Mouse (Mus musculus): ENCODE results near the gene Ugt1a6a. TPM values are rescaled to one million over a fixed set of nuclear protein-coding genes. Genes with fewer than 3 reads are reported as not detected.

The Ugt1a6a gene
- polyA plus RNA-seq, 1 experiment from 2014 or later: 2.6 TPM

DNA sequence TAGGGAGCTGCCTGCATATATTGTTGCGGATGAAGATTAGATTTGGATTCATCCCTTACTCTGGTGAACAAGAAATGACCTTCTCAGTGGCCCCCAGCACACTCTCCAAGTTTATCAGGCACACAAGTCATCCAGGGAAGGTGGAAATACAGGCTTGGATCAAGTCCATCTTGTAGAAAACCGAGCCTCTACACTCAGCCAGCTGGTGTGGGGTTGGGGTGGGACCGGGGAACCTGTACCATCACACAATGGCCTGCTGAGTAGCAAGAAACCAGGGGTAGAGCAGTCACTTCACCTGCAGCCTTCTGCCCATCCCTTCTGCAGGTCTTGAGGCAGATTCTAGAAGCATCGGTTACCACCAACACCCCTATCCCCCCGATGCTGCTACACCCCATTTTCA is 100.0 kb downstream of the Ugt1a6a start:
- H3K4me1 ChIP-seq (replicated peaks): no peaks in the 10 kb centered on the region
- ATAC-seq (ENCODE audit: low read depth): no peak
- 45% methylated on average over 5 of the region's 5 CpGs for WGBS

DNA sequence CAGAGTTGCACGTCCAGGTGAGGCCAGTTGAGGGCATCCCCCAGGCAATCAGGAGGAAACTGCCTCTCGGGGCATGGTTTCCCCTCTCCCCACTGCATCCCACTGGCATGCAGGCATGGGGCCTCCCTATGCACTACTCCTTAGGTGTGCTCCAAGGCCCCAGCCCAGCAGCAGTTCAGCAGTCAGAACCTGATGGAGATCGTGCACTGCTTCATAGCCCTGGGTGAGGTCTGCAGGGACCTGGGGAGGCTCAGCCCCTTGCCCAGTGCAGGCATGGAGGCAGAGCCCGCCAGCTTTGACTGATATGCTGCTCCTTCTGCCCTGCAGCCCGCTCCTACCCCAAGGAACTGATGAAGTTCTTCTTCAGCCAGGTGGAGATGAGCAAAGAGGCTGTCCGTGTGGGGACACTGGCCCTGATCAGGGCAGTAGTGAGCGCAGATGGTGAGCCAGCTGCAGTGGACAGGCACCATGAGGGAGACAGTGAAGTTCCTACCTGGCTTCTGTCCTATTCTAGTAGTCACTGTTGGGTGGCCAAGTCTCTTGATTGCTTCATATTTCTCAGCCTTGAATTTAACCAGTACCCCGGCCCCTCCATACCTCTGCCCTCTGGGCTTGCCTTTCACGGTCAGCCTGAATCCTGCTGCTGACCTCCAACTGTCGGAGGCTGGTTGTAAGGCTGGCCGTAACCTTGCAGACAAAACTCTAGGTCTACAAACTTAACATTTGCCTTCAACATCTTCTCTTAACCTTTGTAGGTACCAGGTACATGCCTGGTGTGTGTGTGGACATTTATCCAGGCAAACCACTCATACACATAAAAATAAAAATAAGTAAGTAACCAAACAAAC is 100.7 kb downstream of the Ugt1a6a start:
- Histone ChIP-seq H3K27me3 (no peaks in the 10 kb centered on the region), H3K4me3 (no peak overlapping the region), H3K9me3 (peaks cover 97% of the 10 kb centered on the region), H3K4me2 (no peak overlapping the region), H3K27ac (replicated peaks) (no peak overlapping the region), H3K36me3 (no peaks in the 10 kb centered on the region), H3K9ac (no peak overlapping the region), H3K4me1 (replicated peaks) (no peaks in the 10 kb centered on the region)
- 66% methylated on average over 11 of the region's 11 CpGs for WGBS
- no peak for ATAC-seq (ENCODE audit: low read depth)

More for the DNA sequence above, 100.0 kb downstream of the Ugt1a6a start:
- Histone ChIP-seq H3K27ac (replicated peaks) (no peak overlapping the region), H3K27me3 (no peaks in the 10 kb centered on the region), H3K9me3 (peaks cover 97% of the 10 kb centered on the region), H3K4me3 (no peak overlapping the region), H3K4me2 (no peak overlapping the region), H3K36me3 (no peaks in the 10 kb centered on the region), H3K9ac (no peak overlapping the region)

DNA sequence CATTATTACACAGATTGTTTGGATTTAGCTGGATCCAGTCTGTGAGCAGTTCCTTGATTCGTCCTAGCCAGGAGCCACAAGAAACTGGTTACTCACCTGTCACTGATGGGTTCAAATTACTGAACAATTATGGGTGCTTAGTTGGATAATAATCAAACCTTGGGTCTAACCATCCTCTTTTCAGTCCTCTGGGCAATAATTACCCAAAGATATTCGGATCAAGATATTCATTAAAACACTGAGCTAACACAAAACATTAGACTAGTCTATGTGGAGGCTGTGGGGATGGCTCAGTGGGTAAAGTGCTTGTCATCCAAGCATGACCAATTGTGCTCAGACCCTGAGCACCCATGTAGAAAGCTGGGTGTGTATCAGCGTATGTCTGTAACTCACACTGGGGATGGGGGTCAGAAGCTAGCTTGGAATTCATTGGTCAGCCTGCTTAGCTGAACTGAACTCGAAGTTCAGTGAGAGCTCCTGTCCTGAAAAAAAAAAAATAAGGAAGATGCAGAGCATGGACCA is 101.3 kb downstream of the Ugt1a6a start:
- no peaks in the 10 kb centered on the region for H3K4me1 ChIP-seq (replicated peaks)
- 64% methylated on average over 4 of the region's 4 CpGs for WGBS
- no peak for ATAC-seq (ENCODE audit: low read depth)

DNA sequence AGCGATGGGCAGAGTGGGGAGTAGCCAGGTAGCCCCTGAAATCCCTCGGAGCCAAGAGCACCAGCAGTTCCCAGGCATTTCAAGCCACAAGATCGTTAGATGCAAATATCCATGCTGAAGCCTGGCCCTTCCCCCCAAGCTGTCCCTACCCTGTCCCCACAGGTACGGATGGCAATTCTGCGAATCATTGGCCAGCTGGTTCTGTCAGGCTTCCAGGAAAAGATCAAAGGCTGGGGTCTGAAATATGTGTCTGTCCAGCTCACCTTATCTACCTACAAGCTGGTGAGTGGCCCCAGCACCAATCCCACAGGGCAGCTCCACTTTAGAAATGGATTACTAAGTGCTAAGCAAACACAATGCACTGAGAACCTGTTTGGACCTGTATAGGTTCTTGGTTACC is 102.7 kb downstream of the Ugt1a6a start:
- no peaks in the 10 kb centered on the region for H3K36me3 ChIP-seq
- no peak overlapping the region for H3K9ac ChIP-seq
- H3K9me3 ChIP-seq: peaks cover 97% of the 10 kb centered on the region
- H3K27me3 ChIP-seq: no peaks in the 10 kb centered on the region
- no peak for ATAC-seq (ENCODE audit: low read depth)
- no peak overlapping the region for H3K4me3 ChIP-seq
- WGBS: 79% methylated on average over 5 of the region's 5 CpGs
- no peak overlapping the region for H3K4me2 ChIP-seq
- no peaks in the 10 kb centered on the region for H3K4me1 ChIP-seq (replicated peaks)
- H3K27ac ChIP-seq (replicated peaks): no peak overlapping the region

More for the DNA sequence above, 101.3 kb downstream of the Ugt1a6a start:
- no peaks in the 10 kb centered on the region for H3K36me3 ChIP-seq
- H3K4me2 ChIP-seq: no peak overlapping the region
- no peaks in the 10 kb centered on the region for H3K27me3 ChIP-seq
- H3K4me3 ChIP-seq: no peak overlapping the region
- no peak overlapping the region for H3K9ac ChIP-seq
- no peak overlapping the region for H3K27ac ChIP-seq (replicated peaks)
- H3K9me3 ChIP-seq: peaks cover 97% of the 10 kb centered on the region

DNA sequence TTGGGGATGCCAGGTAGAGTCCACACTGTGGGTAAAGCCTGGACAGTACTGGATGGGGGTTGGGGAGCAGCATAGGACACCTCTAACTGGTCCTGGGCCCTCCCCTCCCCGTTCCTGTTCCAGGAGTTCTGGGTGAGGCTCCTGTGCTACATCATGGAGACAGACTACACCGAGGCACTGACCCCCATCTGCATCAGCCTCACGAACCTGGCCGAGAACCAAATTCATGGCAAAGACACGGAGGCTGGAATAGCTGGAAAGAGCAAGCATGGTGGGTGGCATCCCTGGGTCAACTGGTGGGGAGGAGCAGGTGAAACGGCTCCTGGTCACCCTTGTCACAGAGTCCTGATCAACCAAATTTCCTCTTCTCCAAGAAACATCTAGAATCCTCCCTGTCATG is 104.2 kb downstream of the Ugt1a6a start:
- H3K9ac ChIP-seq: no peak overlapping the region
- WGBS: 80% methylated on average over 6 of the region's 6 CpGs

DNA sequence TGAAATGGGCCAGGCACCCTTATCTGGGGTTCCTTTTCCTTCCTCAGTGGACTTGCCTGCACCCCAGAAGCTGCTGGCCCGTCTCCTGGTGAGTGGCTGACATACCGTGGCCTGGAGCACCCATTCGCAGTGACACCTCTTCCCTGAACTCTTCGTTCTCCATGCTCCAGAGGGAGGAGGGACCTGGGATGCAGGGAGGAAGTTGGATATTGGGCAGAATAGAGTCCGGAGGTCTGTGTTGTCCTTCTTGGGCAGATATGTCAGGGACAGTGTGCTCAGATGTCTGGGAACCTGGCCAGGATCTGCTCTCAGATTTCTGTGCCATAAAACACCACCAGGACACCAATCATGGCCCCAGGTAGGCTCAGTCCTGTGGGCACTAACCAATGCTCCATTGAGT is 105.5 kb downstream of the Ugt1a6a start:
- H3K36me3 ChIP-seq: no peaks in the 10 kb centered on the region
- no peak for ATAC-seq (ENCODE audit: low read depth)
- H3K9me3 ChIP-seq: peaks cover 96% of the 10 kb centered on the region
- H3K27ac ChIP-seq (replicated peaks): no peak overlapping the region
- H3K4me1 ChIP-seq (replicated peaks): no peaks in the 10 kb centered on the region
- 72% methylated on average over 5 of the region's 5 CpGs for WGBS
- H3K4me3 ChIP-seq: no peak overlapping the region
- no peak overlapping the region for H3K9ac ChIP-seq
- no peak overlapping the region for H3K4me2 ChIP-seq
- H3K27me3 ChIP-seq: no peaks in the 10 kb centered on the region

More for the DNA sequence above, 104.2 kb downstream of the Ugt1a6a start:
- H3K27me3 ChIP-seq: no peaks in the 10 kb centered on the region
- no peaks in the 10 kb centered on the region for H3K36me3 ChIP-seq
- peaks cover 96% of the 10 kb centered on the region for H3K9me3 ChIP-seq
- no peak for ATAC-seq (ENCODE audit: low read depth)
- H3K4me2 ChIP-seq: no peak overlapping the region
- no peak overlapping the region for H3K27ac ChIP-seq (replicated peaks)
- H3K4me1 ChIP-seq (replicated peaks): no peaks in the 10 kb centered on the region
- no peak overlapping the region for H3K4me3 ChIP-seq

DNA sequence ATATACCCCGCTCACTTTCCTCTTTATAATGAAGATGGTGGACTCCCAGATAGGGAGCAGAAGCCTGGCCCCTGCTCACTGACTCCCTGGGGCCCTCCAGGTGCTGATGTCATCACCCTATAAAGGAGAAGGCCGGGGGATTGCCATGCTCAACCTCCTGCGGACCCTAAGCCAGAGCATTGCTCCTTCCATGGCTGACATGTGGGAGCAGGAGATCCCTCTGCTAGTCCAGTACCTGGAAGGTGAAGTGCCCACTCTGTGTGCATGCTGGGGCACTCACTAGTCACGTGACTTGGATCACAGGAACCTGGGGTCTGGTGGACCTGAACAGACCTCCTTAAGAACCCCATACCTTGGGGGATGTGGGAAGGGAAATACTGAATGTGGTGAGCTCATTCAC is 106.0 kb downstream of the Ugt1a6a start:
- Histone ChIP-seq H3K27ac (replicated peaks) (no peak overlapping the region), H3K9ac (no peak overlapping the region), H3K27me3 (no peaks in the 10 kb centered on the region), H3K36me3 (no peaks in the 10 kb centered on the region), H3K4me2 (no peak overlapping the region), H3K4me1 (replicated peaks) (no peaks in the 10 kb centered on the region), H3K4me3 (no peak overlapping the region), H3K9me3 (peaks cover 96% of the 10 kb centered on the region)
- WGBS: 77% methylated on average over 4 of the region's 4 CpGs
- ATAC-seq (ENCODE audit: low read depth): no peak

DNA sequence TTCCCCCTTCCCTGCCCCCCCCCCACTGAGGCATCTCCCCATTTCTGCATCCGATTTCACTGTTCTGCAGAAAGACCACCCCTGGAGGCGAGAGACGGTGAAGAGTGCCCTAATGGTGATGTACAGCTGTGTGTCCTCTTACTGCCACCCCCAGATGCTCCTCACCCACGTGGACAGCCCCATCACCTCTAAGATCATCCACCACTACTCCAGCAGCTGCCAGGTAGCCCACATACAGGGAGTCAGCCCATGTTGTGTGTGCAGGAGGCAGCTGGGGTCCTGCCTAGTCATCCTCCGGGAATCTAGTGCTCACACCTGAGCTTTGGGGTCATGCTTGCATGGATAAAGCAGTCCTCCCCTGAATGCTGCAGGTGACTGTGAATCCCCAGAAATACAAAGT is 109.3 kb downstream of the Ugt1a6a start:
- Histone ChIP-seq H3K4me1 (replicated peaks) (no peaks in the 10 kb centered on the region), H3K36me3 (no peaks in the 10 kb centered on the region), H3K9ac (no peak overlapping the region), H3K27ac (replicated peaks) (no peak overlapping the region), H3K9me3 (peaks cover 99% of the 10 kb centered on the region), H3K4me2 (no peak overlapping the region), H3K27me3 (no peaks in the 10 kb centered on the region), H3K4me3 (no peak overlapping the region)
- ATAC-seq (ENCODE audit: low read depth): no peak
- 67% methylated on average over 5 of the region's 5 CpGs for WGBS

DNA sequence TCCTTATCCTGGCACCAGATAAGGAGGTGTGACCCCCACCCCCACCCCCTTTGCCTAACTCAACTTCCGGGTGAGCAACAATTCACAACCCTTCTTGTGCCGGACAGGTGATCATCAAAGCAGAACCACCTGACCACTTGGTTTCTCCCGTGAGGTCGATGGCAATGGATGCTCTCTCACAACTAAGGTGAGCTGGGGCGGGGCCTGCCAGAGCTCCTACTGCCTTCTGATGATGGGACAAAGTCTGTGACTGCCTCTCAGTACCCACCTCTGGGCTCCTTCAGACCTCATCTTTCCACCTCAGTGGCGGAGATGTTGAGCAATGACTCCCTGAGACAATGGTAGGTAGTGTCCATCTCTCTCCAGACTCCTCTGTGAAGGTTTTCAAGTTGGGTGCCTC is 111.3 kb downstream of the Ugt1a6a start:
- Histone ChIP-seq H3K9me3 (peaks cover 99% of the 10 kb centered on the region), H3K4me2 (no peak overlapping the region), H3K27ac (replicated peaks) (no peak overlapping the region), H3K4me1 (replicated peaks) (no peaks in the 10 kb centered on the region), H3K9ac (no peak overlapping the region), H3K27me3 (no peaks in the 10 kb centered on the region), H3K4me3 (no peak overlapping the region), H3K36me3 (no peaks in the 10 kb centered on the region)
- no peak for ATAC-seq (ENCODE audit: low read depth)
- WGBS: 80% methylated on average over 6 of the region's 6 CpGs

DNA sequence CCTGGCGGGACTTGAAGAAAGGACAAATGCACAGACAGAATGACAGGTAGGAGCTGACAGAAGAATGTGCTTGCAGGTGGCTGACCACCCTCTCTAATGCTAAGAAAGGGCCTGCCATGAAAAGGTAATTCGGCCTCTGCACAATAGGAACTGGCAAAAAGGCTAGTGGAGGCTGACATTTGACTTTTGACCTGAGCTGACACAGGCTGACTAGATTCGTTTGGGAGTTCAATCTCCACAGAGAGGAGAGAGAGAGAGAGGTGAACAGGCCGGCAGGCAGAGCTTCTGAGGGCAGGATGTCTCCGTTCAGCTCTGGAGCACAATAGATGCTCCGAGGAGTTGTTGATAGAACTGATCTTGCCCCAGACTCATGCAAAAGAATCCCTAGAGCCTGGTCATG is 111.8 kb downstream of the Ugt1a6a start:
- ATAC-seq (ENCODE audit: low read depth): no peak
- WGBS: 46% methylated on average over 6 of the region's 6 CpGs

DNA sequence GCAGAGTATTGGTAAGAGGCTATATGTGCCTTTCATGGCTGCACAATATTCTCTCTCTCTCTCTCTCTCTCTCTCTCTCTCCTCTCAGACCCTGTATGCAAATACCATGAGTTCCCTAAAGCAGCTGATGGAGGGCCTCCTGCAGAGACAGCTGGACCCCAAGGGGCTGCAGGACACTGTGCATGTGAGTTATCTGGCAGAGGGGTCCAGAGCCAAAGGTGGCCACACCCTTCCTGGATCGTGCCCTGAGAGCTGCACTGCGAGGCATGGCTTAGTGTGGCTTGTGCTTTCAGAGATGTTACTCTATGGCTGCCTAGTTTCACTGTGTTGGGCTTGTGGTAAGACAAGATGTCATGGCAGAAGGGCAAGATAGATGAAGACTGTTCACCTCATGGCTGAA is 113.1 kb downstream of the Ugt1a6a start:
- Histone ChIP-seq H3K9me3 (peaks cover 97% of the 10 kb centered on the region), H3K4me2 (no peak overlapping the region), H3K27ac (replicated peaks) (no peak overlapping the region), H3K27me3 (no peaks in the 10 kb centered on the region), H3K4me3 (no peak overlapping the region), H3K9ac (no peak overlapping the region), H3K36me3 (no peaks in the 10 kb centered on the region), H3K4me1 (replicated peaks) (no peaks in the 10 kb centered on the region)
- WGBS: 50% methylated on average over 2 of the region's 2 CpGs
- no peak for ATAC-seq (ENCODE audit: low read depth)

More for the DNA sequence above, 111.8 kb downstream of the Ugt1a6a start:
- H3K4me1 ChIP-seq (replicated peaks): no peaks in the 10 kb centered on the region
- H3K4me2 ChIP-seq: no peak overlapping the region
- H3K4me3 ChIP-seq: no peak overlapping the region
- H3K36me3 ChIP-seq: no peaks in the 10 kb centered on the region
- H3K9ac ChIP-seq: no peak overlapping the region
- no peaks in the 10 kb centered on the region for H3K27me3 ChIP-seq
- H3K9me3 ChIP-seq: peaks cover 99% of the 10 kb centered on the region
- no peak overlapping the region for H3K27ac ChIP-seq (replicated peaks)

DNA sequence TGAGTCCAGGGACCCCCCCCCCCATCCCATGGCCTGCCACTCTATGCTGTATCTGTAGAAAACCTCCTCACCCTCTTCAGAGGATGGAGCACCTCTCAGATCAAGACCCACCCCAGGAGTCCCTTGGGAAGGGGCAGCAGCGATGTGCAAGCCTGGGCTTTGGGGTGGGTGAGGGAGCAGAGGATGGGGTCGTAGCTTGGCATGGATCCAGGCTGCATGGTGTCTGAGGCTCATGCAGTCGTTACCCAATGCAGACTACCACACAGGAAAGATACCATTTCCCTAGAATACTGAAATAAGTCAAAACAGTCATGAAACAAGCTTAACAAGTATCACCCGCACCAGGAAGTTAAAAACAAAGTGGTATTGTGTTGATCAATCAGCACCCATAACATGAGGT is 114.0 kb downstream of the Ugt1a6a start:
- no peak overlapping the region for H3K4me3 ChIP-seq
- no peak overlapping the region for H3K4me2 ChIP-seq
- ATAC-seq (ENCODE audit: low read depth): no peak
- no peaks in the 10 kb centered on the region for H3K27me3 ChIP-seq
- H3K9ac ChIP-seq: no peak overlapping the region
- H3K36me3 ChIP-seq: no peaks in the 10 kb centered on the region
- no peaks in the 10 kb centered on the region for H3K4me1 ChIP-seq (replicated peaks)
- peaks cover 97% of the 10 kb centered on the region for H3K9me3 ChIP-seq
- no peak overlapping the region for H3K27ac ChIP-seq (replicated peaks)
- WGBS: 73% methylated on average over 4 of the region's 4 CpGs

DNA sequence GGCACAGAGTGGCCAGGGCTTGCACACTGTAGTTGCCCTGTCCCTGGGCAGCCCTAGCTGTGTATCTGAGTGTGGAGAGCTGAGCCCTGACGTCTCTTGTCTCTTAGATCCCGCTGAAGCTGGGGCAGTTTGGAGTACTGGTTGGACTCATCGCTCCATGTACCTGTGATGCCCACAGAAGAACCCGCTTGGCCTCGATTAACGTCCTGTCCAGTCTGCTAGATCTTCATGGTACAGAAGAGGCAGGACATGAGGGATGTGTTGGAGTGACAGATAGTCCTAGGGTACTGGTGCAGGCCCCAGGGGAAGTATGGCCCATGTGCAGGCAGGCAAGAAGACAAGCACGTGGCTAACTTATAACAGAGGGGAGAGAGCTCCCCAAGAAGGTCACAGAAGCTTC is 115.0 kb downstream of the Ugt1a6a start:
- Histone ChIP-seq H3K27ac (replicated peaks) (no peak overlapping the region), H3K9ac (no peak overlapping the region), H3K27me3 (no peaks in the 10 kb centered on the region), H3K4me3 (no peak overlapping the region), H3K4me1 (replicated peaks) (no peaks in the 10 kb centered on the region), H3K36me3 (no peaks in the 10 kb centered on the region), H3K9me3 (peaks cover 97% of the 10 kb centered on the region), H3K4me2 (no peak overlapping the region)
- WGBS: 80% methylated on average over 7 of the region's 7 CpGs
- no peak for ATAC-seq (ENCODE audit: low read depth)

All from neural tube, embryonic 13.5 days (tissue).